Mouse (Mus musculus) hindbrain, embryonic 15.5 days (tissue): ENCODE results near the gene Fermt2. TPM values are rescaled to one million over a fixed set of nuclear protein-coding genes. Genes with fewer than 3 reads are reported as not detected.

Experiments
- ATAC-seq: fragments of 200-750 bp; cut with Nextera tagmentation; 2 replicates; pipeline ENCODE4 v1.8.0; 2017; ENCODE audit warnings: low read depth, moderate number of reproducible peaks, moderate TSS enrichment; ENCODE audit not compliant: low FRiP score
- H3K27ac ChIP-seq: fragments of 300-500 bp; sonication (generic); replicated peaks from 2 replicates; pipeline ENCODE4 v1.5.1; 2015; ENCODE audit warnings: mild to moderate bottlenecking, inconsistent platforms
- H3K27me3 ChIP-seq: fragments of 300-500 bp; sonication (generic); 2 replicates; pipeline ENCODE4 v1.6.1; 2015; ENCODE audit warnings: control low read depth, inconsistent platforms
- H3K36me3 ChIP-seq: fragments of 300-500 bp; sonication (generic); 2 replicates; pipeline ENCODE4 v1.6.1; 2015; ENCODE audit warnings: control low read depth, inconsistent platforms
- H3K4me1 ChIP-seq: fragments of 300-500 bp; sonication (generic); replicated peaks from 2 replicates; pipeline ENCODE4 v1.6.1; 2015; ENCODE audit warnings: control low read depth, inconsistent platforms
- H3K4me2 ChIP-seq: fragments of 300-500 bp; sonication (generic); 2 replicates; pipeline ENCODE4 v1.6.1; 2015; ENCODE audit warnings: moderate library complexity, mild to moderate bottlenecking, inconsistent platforms
- H3K4me3 ChIP-seq: fragments of 300-500 bp; sonication (generic); 2 replicates; pipeline ENCODE4 v1.5.1; 2015; ENCODE audit warnings: mild to moderate bottlenecking, inconsistent platforms
- H3K9ac ChIP-seq: fragments of 300-500 bp; sonication (generic); 2 replicates; pipeline ENCODE4 v1.6.1; 2015; ENCODE audit warnings: inconsistent platforms
- H3K9me3 ChIP-seq: fragments of 300-500 bp; sonication (generic); 2 replicates; pipeline ENCODE4 v1.6.1; 2016; ENCODE audit warnings: control low read depth, inconsistent platforms
- WGBS: fragments of 180-500 bp; shearing (Covaris S2); methylation state at CpG from one replicate; pipeline ENCODE4 v1.1.7; 2015; 5-methylcytosine and 5-hydroxymethylcytosine counted together
- polyA plus RNA-seq: library from polyadenylated mRNA; unstranded; fragments of >200 nt; fragmentation: Nextera tagmentation; extraction: Ambion mirVana; gene quantifications from 2 replicates; pipeline ENCODE4 v1.2.1, GENCODE M21; 2015

The Fermt2 gene
- polyA plus RNA-seq, 1 experiment from 2014 or later = 62.3 TPM

GRCm38 (mm10) chr14:45444870-45445269 lies 85.0 kb downstream of the Fermt2 start:
- H3K9me3 ChIP-seq = no peaks in the 10 kb centered on the region
- no peak for ATAC-seq
- H3K27ac ChIP-seq = no peak overlapping the region
- H3K4me1 ChIP-seq = no peaks in the 10 kb centered on the region
- H3K36me3 ChIP-seq = no peaks in the 10 kb centered on the region
- H3K9ac ChIP-seq = no peak overlapping the region
- H3K4me3 ChIP-seq = no peak overlapping the region
- H3K4me2 ChIP-seq = no peak overlapping the region
- H3K27me3 ChIP-seq = no peaks in the 10 kb centered on the region
- 49% methylated on average over 7 of the region's 7 CpGs for WGBS

DNA sequence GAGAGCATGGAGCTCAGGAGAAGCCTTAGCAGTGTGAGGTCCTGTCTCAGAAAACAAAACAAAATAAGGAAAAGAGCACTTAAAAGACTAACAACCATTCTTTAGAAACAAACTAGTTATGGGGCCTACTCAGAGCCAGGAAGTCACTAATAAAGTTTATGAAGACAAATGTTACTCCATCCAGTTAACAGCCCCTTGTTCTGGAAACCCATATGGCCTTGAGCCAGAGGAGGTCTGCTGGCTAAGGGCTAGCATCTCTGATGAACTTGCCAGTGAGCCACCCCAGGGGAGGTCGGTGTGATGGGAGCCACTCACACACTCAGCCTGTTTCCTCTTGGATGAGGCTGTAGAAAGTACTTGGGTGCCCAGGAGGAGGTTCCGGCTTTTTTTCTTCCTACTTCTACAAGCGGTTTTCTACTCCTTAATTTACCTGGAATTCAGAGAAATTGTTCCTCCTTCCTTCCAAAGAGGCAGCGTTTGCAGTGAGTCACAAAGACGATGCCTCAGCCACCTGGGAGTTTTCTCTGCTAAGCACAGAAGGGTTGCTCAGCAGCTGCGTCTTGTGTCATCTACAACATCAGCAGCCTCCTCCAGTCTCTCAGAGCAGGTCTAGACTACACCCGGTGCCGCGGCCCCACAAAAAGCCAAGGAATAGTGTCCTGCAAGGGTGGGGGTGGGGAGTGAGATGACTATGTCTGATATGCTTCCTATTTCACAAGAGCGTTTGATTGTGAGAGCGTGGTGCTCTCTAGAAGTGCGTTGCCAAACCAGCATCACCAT lies 86.9 kb downstream of the Fermt2 start:
- Histone ChIP-seq H3K9me3 (no peaks in the 10 kb centered on the region), H3K4me1 (no peaks in the 10 kb centered on the region), H3K4me2 (no peak overlapping the region), H3K36me3 (no peaks in the 10 kb centered on the region), H3K4me3 (no peak overlapping the region), H3K27ac (no peak overlapping the region), H3K9ac (no peak overlapping the region), H3K27me3 (no peaks in the 10 kb centered on the region)
- ATAC-seq = no peak
- 75% methylated on average over 12 of the region's 12 CpGs for WGBS

DNA sequence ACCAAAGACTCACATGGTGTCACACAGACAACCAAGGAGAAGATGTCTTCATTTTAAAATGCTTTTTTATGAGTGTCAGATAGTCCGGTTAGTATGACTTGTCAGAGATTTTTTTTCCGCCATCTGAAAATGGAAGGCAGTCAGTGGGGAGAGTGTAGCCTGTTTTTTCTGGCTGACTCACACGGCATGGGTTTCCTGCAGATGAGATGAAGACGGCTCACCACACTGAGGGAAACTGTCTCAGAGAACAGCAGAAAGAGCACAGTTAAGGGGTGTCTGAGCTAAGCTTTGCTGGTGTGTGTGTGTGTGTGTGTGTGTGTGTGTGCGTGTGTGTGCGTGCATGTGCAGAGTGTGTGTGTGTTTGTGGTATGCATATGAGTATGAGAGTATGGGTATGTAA lies 88.6 kb downstream of the Fermt2 start:
- 64% methylated on average over 6 of the region's 6 CpGs for WGBS
- H3K4me2 ChIP-seq = no peak overlapping the region
- H3K36me3 ChIP-seq = no peaks in the 10 kb centered on the region
- no peak overlapping the region for H3K4me3 ChIP-seq
- no peak overlapping the region for H3K9ac ChIP-seq
- H3K4me1 ChIP-seq = no peaks in the 10 kb centered on the region
- no peak for ATAC-seq
- H3K27me3 ChIP-seq = no peaks in the 10 kb centered on the region
- no peaks in the 10 kb centered on the region for H3K9me3 ChIP-seq
- no peak overlapping the region for H3K27ac ChIP-seq

DNA sequence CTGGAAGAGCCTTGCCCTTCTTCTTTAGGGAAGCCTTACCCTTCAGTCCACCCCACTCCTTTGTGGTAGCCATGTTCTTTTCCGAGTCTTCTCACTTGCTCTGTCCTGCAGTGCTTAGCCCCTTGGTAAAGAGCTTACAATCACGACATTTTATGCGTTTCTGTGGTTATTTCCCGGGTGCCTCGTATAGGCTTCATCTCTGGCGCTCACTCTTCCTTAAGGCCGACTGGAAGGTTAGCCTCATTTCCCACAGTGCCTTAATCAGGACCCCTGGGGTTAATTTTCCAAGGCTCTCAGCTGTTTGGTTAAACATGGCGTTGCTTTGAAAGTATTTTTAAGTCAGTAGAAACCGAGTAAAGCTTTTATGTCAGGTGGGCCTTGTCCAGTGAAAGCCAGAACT lies 90.5 kb downstream of the Fermt2 start:
- H3K4me2 ChIP-seq = no peak overlapping the region
- WGBS = 78% methylated on average over 9 of the region's 9 CpGs
- no peaks in the 10 kb centered on the region for H3K27me3 ChIP-seq
- no peaks in the 10 kb centered on the region for H3K9me3 ChIP-seq
- no peak overlapping the region for H3K27ac ChIP-seq
- no peak for ATAC-seq
- no peak overlapping the region for H3K9ac ChIP-seq
- no peaks in the 10 kb centered on the region for H3K36me3 ChIP-seq
- no peaks in the 10 kb centered on the region for H3K4me1 ChIP-seq
- no peak overlapping the region for H3K4me3 ChIP-seq

- Histone ChIP-seq H3K4me3 (no peak overlapping the region), H3K36me3 (no peaks in the 10 kb centered on the region), H3K9ac (no peak overlapping the region), H3K27me3 (no peaks in the 10 kb centered on the region), H3K9me3 (no peaks in the 10 kb centered on the region), H3K27ac (no peak overlapping the region), H3K4me1 (no peaks in the 10 kb centered on the region), H3K4me2 (no peak overlapping the region)
- no peak for ATAC-seq
- 88% methylated on average over 2 of the region's 2 CpGs for WGBS
Observed at GRCm38 (mm10) chr14:45438931-45439275, 91.0 kb downstream of the Fermt2 start.

DNA sequence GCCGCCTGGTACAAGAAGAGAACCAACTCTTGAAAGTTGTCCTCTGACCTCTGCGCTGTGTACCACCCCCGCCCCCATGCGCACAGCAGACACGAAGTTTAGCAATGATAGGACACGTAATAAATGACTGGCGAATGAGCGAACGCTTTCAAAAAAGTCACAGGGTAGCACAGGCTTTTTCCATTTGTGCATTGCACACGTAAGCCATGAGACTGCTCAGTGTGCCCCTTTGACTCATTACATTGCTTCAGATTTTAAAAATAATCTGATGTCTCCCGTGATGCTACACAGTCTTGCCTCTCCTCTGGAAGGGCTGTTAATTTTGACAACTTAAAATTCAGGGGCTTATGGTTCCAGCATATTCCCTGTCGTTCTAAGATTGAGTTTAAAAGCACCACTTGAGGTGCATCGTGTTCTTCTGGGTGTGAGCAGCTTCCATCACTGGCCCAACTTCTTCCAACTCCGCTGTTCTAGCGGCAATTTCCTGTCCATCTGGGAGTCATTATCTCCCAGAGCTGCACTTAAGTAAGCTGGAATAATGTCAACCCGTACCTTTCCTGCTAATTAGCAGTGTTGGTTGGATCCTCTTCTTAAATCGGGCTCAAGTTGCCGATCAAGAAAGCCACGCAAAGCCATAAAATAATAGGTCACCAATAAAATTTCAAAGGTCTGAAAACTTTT lies 91.5 kb downstream of the Fermt2 start:
- WGBS = 81% methylated on average over 19 of the region's 19 CpGs
- H3K9me3 ChIP-seq = no peaks in the 10 kb centered on the region
- no peaks in the 10 kb centered on the region for H3K27me3 ChIP-seq
- no peak overlapping the region for H3K9ac ChIP-seq
- ATAC-seq = no peak
- H3K36me3 ChIP-seq = no peaks in the 10 kb centered on the region
- no peak overlapping the region for H3K27ac ChIP-seq
- no peaks in the 10 kb centered on the region for H3K4me1 ChIP-seq
- H3K4me3 ChIP-seq = no peak overlapping the region
- H3K4me2 ChIP-seq = no peak overlapping the region

DNA sequence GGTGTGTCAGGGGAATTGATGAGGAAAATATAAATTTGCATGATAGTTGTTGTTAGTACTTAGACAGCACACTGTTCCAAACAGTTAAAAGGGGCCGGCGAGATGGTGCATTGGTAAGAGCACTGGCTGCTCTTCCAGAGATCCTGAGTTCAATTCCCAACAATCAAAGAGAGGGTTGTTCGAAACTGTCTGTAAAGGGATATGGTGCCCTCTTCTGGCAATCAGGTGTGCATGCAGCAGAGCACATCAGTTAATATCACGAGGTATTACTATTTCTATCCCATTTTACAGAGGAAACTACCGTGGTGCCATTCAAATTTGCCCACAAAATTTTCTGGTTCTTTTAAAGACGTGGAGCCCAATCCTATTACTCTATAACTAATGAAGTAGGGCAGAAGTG lies 95.7 kb downstream of the Fermt2 start:
- Histone ChIP-seq H3K4me2 (no peak overlapping the region), H3K4me1 (no peaks in the 10 kb centered on the region), H3K27ac (no peak overlapping the region), H3K9me3 (no peaks in the 10 kb centered on the region), H3K4me3 (no peak overlapping the region), H3K36me3 (no peaks in the 10 kb centered on the region), H3K9ac (no peak overlapping the region), H3K27me3 (no peaks in the 10 kb centered on the region)
- no peak for ATAC-seq
- 71% methylated on average over 6 of the region's 6 CpGs for WGBS

DNA sequence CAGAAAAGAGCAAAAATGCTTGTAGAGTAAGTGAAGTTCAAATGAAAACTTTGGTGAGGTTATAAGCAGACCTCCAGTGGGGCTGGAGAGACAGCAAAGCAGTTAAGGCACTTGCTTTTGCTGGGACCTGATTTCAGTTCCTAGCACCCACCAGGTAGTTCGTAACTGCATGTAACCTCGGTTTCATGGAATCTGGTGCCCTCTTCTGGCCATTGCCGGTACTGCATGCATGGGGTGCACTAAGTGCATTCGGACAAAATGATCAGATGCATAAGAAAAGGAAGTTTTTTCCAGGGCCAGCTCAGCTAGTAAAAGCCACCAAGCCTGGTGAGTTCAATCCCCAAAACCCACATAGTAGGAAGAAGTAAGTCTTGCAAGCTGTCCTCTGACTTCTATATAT lies 97.9 kb downstream of the Fermt2 start:
- no peaks in the 10 kb centered on the region for H3K9me3 ChIP-seq
- no peak for ATAC-seq
- no peak overlapping the region for H3K4me3 ChIP-seq
- no peaks in the 10 kb centered on the region for H3K4me1 ChIP-seq
- no peaks in the 10 kb centered on the region for H3K27me3 ChIP-seq
- no peak overlapping the region for H3K27ac ChIP-seq
- H3K4me2 ChIP-seq = no peak overlapping the region
- H3K9ac ChIP-seq = no peak overlapping the region
- 74% methylated on average over 4 of the region's 4 CpGs for WGBS
- no peaks in the 10 kb centered on the region for H3K36me3 ChIP-seq

DNA sequence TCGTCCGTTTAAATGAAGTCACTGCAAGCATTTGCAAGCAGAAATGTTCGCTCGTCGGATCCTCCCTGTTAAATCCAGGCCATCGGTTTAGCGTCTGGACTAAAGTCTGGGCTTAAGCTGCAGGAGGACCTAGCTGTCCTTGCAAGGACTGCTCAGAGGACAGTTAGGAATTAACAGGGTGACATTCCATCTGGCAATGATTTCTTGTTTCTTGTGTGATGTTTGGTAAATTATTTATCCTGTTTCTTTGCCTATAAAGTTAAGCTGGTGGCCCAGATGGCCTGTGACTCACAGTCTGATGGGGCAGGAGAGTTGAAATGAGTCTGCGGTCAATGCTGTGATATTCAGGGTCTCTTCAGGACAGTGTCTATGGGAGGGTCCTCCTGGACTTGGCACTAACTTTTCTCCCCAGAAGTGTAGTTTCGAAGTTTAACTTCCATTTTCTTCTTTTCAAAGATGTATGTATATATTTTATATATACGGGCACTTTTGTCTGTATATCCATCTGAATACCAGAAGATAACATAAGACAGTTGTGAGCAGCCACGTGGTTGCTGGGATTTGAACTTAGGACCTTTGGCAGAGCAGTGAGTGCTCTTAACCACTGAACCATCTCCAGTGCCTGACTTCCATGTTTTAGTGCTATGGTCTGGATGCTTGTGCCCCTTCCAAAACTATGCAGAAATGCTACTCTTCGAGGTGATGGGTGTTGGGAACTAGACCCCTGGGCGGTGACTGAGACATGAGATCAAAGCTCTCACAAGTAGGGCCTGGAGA lies 99.7 kb downstream of the Fermt2 start:
- no peak overlapping the region for H3K9ac ChIP-seq
- WGBS = 92% methylated on average over 13 of the region's 13 CpGs
- H3K4me1 ChIP-seq = no peaks in the 10 kb centered on the region
- no peak overlapping the region for H3K27ac ChIP-seq
- H3K4me2 ChIP-seq = no peak overlapping the region
- H3K36me3 ChIP-seq = no peaks in the 10 kb centered on the region
- H3K9me3 ChIP-seq = no peaks in the 10 kb centered on the region
- H3K27me3 ChIP-seq = no peaks in the 10 kb centered on the region
- no peak for ATAC-seq
- no peak overlapping the region for H3K4me3 ChIP-seq

- no peak overlapping the region for H3K27ac ChIP-seq
- no peaks in the 10 kb centered on the region for H3K9me3 ChIP-seq
- no peaks in the 10 kb centered on the region for H3K27me3 ChIP-seq
- H3K4me1 ChIP-seq = no peaks in the 10 kb centered on the region
- H3K36me3 ChIP-seq = no peaks in the 10 kb centered on the region
- H3K9ac ChIP-seq = no peak overlapping the region
- H3K4me2 ChIP-seq = no peak overlapping the region
- WGBS = 12% methylated on average over 5 of the region's 5 CpGs
- peak; percentile 79 for ATAC-seq
- no peak overlapping the region for H3K4me3 ChIP-seq
Observed at GRCm38 (mm10) chr14:45423220-45423619, 106.7 kb downstream of the Fermt2 start.

- H3K27me3 ChIP-seq = no peaks in the 10 kb centered on the region
- H3K36me3 ChIP-seq = no peaks in the 10 kb centered on the region
- H3K4me3 ChIP-seq = no peak overlapping the region
- WGBS = 58% methylated on average over 4 of the region's 4 CpGs
- no peak for ATAC-seq
- no peak overlapping the region for H3K9ac ChIP-seq
- H3K27ac ChIP-seq = no peak overlapping the region
- H3K9me3 ChIP-seq = no peaks in the 10 kb centered on the region
- H3K4me1 ChIP-seq = no peaks in the 10 kb centered on the region
- H3K4me2 ChIP-seq = no peak overlapping the region
Observed at GRCm38 (mm10) chr14:45422371-45422770, 107.5 kb downstream of the Fermt2 start.

- Histone ChIP-seq H3K4me1 (no peaks in the 10 kb centered on the region), H3K9ac (no peak overlapping the region), H3K4me2 (no peak overlapping the region), H3K27me3 (no peaks in the 10 kb centered on the region), H3K36me3 (no peaks in the 10 kb centered on the region), H3K27ac (no peak overlapping the region), H3K4me3 (no peak overlapping the region), H3K9me3 (no peaks in the 10 kb centered on the region)
- 72% methylated on average over 4 of the region's 4 CpGs for WGBS
- no peak for ATAC-seq
Observed at GRCm38 (mm10) chr14:45419323-45419722, 110.6 kb downstream of the Fermt2 start.
